Mouse (Mus musculus) neural tube, embryonic 11.5 days (tissue): Measurements from ENCODE around the gene Stab1. TPM values are rescaled to one million over a fixed set of nuclear protein-coding genes. Genes with fewer than 3 reads are reported as not detected.

ENCODE experiments used
- ATAC-seq: fragments of 200-750 bp; cut with Nextera tagmentation; 2 replicates; pipeline ENCODE4 v1.8.0; 2017; ENCODE audit warnings: moderate number of reproducible peaks, mild to moderate bottlenecking, moderate TSS enrichment, moderate library complexity; ENCODE audit not compliant: insufficient read depth, low FRiP score, low TSS enrichment
- DNase-seq: peaks from one replicate; pipeline ENCODE4 v3.0.0-alpha.2; 2015; ENCODE audit warnings: low spot score
- H3K27ac ChIP-seq: fragments of 300-500 bp; sonication (generic); 2 replicates; pipeline ENCODE4 v1.5.1; 2014; ENCODE audit warnings: low read depth, mild to moderate bottlenecking, low read length
- H3K27me3 ChIP-seq: fragments of 300-500 bp; sonication (generic); 2 replicates; pipeline ENCODE4 v1.6.1; 2014; ENCODE audit warnings: mild to moderate bottlenecking, low read length, mixed read lengths; ENCODE audit not compliant: control insufficient read depth, insufficient read depth
- H3K36me3 ChIP-seq: fragments of 300-500 bp; sonication (generic); 2 replicates; pipeline ENCODE4 v1.6.1; 2014; ENCODE audit warnings: mild to moderate bottlenecking, low read length, moderate library complexity, mixed read lengths; ENCODE audit not compliant: control insufficient read depth, insufficient read depth
- H3K4me1 ChIP-seq: fragments of 300-500 bp; sonication (generic); 2 replicates; pipeline ENCODE4 v1.6.1; 2014; ENCODE audit warnings: low read length, mixed read lengths; ENCODE audit not compliant: control insufficient read depth, insufficient read depth
- H3K4me2 ChIP-seq: fragments of 300-500 bp; sonication (generic); 2 replicates; pipeline ENCODE4 v1.6.1; 2014; ENCODE audit warnings: low read depth, mild to moderate bottlenecking, moderate library complexity
- H3K4me3 ChIP-seq: fragments of 300-500 bp; sonication (generic); 2 replicates; pipeline ENCODE4 v1.5.1; 2014; ENCODE audit warnings: low read depth, low read length
- H3K9ac ChIP-seq: fragments of 300-500 bp; sonication (generic); 2 replicates; pipeline ENCODE4 v1.6.1; 2014; ENCODE audit warnings: mild to moderate bottlenecking, low read length
- H3K9me3 ChIP-seq: fragments of 300-500 bp; sonication (generic); 2 replicates; pipeline ENCODE4 v1.6.1; 2016; ENCODE audit warnings: low read length; ENCODE audit not compliant: control insufficient read depth
- WGBS: fragments of 180-500 bp; shearing (Covaris S2); extraction: QIAGEN DNeasy Blood & Tissue Kit; methylation state at CpG from one replicate; pipeline ENCODE4 v1.1.7; 2014; 5-methylcytosine and 5-hydroxymethylcytosine counted together
- polyA plus RNA-seq: library from polyadenylated mRNA; unstranded; fragments of >200 nt; fragmentation: Nextera tagmentation; extraction: Ambion mirVana; gene quantifications from 2 replicates; pipeline ENCODE4 v1.2.1, GENCODE M21; 2014

The Stab1 gene
- polyA plus RNA-seq, 1 experiment from 2014 or later = 18.7 TPM

DNA sequence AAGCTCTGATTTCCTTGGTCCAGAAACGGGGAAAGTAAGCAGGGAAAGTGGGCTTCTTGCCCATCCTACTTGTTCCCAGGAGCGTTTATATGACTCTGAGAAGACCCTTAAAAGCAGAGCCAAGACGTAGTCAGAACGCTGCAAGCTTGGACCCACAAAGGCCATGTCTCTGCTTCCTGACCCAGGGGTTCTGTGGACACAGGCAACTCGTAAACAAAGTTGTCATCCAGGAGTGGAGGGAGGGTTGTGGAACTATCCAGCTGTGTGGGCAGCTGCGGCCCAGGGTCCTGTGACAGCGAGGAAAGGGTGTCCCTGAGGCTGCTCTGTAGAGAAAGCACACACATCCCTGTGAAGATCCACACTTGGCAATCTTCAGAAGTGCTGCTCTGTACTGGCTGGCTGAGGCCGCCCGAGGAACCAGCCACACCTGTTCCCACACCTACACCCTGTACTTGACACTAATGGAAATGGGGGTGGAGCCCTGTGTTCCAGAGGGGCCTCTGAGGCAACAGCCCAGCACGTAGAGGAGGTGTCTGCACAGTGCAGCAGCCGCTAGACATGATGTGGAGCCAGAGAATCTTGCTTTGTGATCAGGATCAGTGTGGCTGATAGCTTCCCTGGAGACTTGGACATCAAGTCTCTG, 35.3 kb downstream of the Stab1 start:
- no peak overlapping the region for H3K9ac ChIP-seq
- 79% methylated on average over 11 of the region's 11 CpGs for WGBS
- H3K4me1 ChIP-seq = peaks cover 18% of the 10 kb centered on the region
- peaks cover 30% of the 10 kb centered on the region for H3K36me3 ChIP-seq
- H3K27ac ChIP-seq = no peak overlapping the region
- H3K9me3 ChIP-seq = no peaks in the 10 kb centered on the region
- H3K27me3 ChIP-seq = no peaks in the 10 kb centered on the region
- H3K4me2 ChIP-seq = no peak overlapping the region
- ATAC-seq (no peak), DNase-seq (no peak)
- H3K4me3 ChIP-seq = no peak overlapping the region

- DNase-seq = no peak
- H3K9me3 ChIP-seq = no peaks in the 10 kb centered on the region
- H3K4me3 ChIP-seq = peak overlapping the region; percentile 95
- peaks cover 24% of the 10 kb centered on the region for H3K36me3 ChIP-seq
- H3K4me1 ChIP-seq = peaks cover 18% of the 10 kb centered on the region
- H3K27me3 ChIP-seq = no peaks in the 10 kb centered on the region
- H3K9ac ChIP-seq = no peak overlapping the region; the same call in 1 of the 2 replicates
- ATAC-seq = no peak
- WGBS = 88% methylated on average over 7 of the region's 7 CpGs
- no peak overlapping the region for H3K27ac ChIP-seq
- H3K4me2 ChIP-seq = peak overlapping the region; percentile 93
These were observed 35.9 kb downstream of the Stab1 start for GRCm38 (mm10) chr14:31132491-31132975.

GRCm38 (mm10) chr14:31132031-31132430, 36.4 kb downstream of the Stab1 start:
- DNase-seq (no peak), ATAC-seq (no peak)
- Histone ChIP-seq H3K27me3 (no peaks in the 10 kb centered on the region), H3K4me1 (peaks cover 22% of the 10 kb centered on the region), H3K9ac (peak overlapping the region; percentile 90), H3K4me2 (peak overlapping the region; percentile 93), H3K9me3 (no peaks in the 10 kb centered on the region), H3K36me3 (peaks cover 21% of the 10 kb centered on the region), H3K4me3 (peak overlapping the region; percentile 95), H3K27ac (no peak overlapping the region)
- WGBS = 8% methylated on average over 6 of the region's 6 CpGs

DNA sequence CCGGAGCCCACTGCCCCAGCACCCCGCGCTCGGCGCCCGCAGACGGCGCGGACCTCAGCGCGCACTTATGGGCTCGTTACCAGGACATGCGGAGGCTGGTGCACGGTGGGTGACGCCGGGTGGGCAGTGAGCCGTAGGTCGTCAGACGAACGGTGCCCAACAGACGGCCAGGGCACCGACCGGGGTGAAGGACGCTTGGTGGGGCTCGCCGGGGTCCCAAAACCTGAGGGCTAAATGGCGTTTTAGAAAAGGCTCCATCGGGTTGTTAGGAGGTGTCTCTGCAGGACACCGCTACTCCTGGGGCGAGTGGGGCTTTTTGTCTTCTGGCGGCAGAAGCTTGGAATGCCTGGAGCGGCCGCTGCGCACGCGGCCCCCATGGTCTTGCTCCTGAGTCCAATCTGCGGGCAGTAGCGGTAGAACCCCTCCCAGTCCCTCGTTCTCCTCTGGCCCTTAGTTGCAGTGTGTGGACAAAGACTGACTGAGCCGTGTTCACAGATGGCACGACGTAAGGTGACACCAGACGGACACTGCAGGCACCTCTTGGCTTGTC, 37.1 kb downstream of the Stab1 start:
- Histone ChIP-seq H3K4me3 (peak overlapping the region; percentile 95), H3K4me1 (peaks cover 22% of the 10 kb centered on the region), H3K9me3 (no peaks in the 10 kb centered on the region), H3K36me3 (peaks cover 14% of the 10 kb centered on the region), H3K27ac (peak overlapping the region; percentile 87; the same call in 1 of the 2 replicates), H3K27me3 (no peaks in the 10 kb centered on the region), H3K4me2 (peak overlapping the region; percentile 93), H3K9ac (peak overlapping the region; percentile 90)
- WGBS = 0% methylated on average over 43 of the region's 43 CpGs
- peak; percentile 16 for ATAC-seq
- peak; percentile 56 for DNase-seq

DNA sequence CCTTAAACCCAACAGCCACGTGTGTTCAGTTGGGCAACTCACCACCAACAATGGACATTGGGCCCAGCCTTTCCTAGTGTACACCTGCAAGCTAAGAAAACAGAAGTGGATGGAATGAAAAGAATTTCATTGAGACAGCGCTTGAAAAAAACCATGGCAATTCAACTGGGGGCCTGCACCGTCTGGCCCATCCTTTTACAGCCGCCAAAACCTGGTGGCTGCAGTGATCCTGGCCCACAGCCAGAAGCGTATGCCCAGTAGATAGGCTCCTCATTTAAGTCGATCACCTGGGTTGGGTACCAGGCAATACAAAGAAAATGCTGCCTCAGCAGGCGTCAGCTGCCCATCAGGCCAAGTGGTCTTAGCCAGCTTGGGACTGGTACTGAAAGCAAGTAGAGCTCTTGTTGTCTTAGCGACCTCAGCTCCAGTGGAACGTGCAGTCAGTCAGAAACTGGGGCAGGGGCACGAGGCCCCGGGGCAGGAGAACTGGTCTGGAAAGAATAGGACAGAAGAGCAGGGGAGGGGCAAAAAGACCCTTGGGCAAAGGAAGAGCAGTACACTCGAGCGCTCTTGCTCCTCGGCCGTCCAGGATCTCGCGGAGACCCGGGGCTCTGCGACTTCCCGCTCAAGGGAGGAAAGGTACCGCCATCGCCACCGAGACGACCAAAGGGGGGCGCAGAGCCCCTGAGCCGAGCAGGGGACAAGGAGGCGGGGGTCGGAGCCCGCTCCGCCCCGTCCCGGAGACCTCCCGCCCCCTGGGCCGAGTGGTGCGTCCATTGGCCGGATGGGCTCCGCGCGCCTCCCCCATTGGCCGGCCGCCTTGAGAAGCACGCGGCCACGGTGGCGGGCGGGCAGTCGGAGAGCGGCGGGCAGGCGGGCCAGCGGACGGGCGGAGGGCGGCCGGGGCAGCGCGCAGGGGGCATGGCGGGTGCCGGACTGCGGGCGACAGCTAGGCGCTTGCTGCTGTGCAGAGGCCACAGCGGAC, 37.9 kb downstream of the Stab1 start, which contains the start of gene Nt5dc2:
TSS of gene Nt5dc2 (plus strand) at position 818 of the 985 bp plus-strand sequence.
- ATAC-seq = peak; percentile 88
- WGBS = 6% methylated on average over 52 of the region's 63 CpGs
- peak; percentile 98 for DNase-seq
- no peaks in the 10 kb centered on the region for H3K27me3 ChIP-seq
- H3K4me1 ChIP-seq = peaks cover 22% of the 10 kb centered on the region
- H3K27ac ChIP-seq = peak within 1 kb of the TSS; percentile 87
- H3K9ac ChIP-seq = peak within 1 kb of the TSS; percentile 90
- H3K4me2 ChIP-seq = peak within 1 kb of the TSS; percentile 93
- H3K9me3 ChIP-seq = no peaks in the 10 kb centered on the region
- peak within 1 kb of the TSS; percentile 95 for H3K4me3 ChIP-seq
- H3K36me3 ChIP-seq = peaks cover 6% of the 10 kb centered on the region

- peaks cover under 1% of the 10 kb centered on the region; the same call in 1 of the 2 replicates for H3K36me3 ChIP-seq
- H3K27me3 ChIP-seq = no peaks in the 10 kb centered on the region
- peak overlapping the region; percentile 36 for H3K4me2 ChIP-seq
- peaks cover 22% of the 10 kb centered on the region for H3K4me1 ChIP-seq
- peak overlapping the region; percentile 87 for H3K27ac ChIP-seq
- DNase-seq = no peak
- H3K9me3 ChIP-seq = no peaks in the 10 kb centered on the region
- no peak for ATAC-seq
- peak overlapping the region; percentile 95 for H3K4me3 ChIP-seq
- WGBS = 71% methylated on average over 15 of the region's 15 CpGs
- peak overlapping the region; percentile 90 for H3K9ac ChIP-seq
These were observed 38.9 kb downstream of the Stab1 start for GRCm38 (mm10) chr14:31129326-31130235.

DNA sequence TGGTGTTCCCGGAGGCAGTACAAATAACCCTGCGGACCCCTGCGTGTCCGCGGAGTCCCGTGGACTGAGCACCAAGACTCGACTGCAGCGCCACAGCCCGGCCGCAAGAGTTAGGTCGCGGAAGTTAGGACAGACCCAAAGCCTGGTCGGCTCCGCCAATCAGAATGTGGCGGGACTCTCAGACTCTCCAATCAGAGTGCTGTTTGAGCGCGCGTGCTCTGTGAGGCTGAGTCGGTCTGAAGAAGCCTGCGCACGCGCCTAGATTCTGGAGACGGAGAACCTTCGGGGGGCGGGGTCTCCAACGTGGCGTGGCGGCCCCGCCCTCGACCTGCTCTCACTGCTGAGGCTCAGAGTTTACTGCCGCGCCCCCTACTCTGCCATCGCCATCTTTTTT, 39.6 kb downstream of the Stab1 start, which contains the start of gene Smim4:
TSS of gene Smim4 (minus strand) at position 131 of the 394 bp plus-strand sequence.
- WGBS = 0% methylated on average over 33 of the region's 33 CpGs
- ATAC-seq = peak; percentile 92
- H3K4me1 ChIP-seq = peaks cover 22% of the 10 kb centered on the region

More for the DNA sequence above, 39.6 kb downstream of the Stab1 start, which contains the start of gene Smim4:
- H3K4me3 ChIP-seq = peak within 1 kb of the TSS; percentile 69
- H3K9me3 ChIP-seq = no peaks in the 10 kb centered on the region
- no peaks in the 10 kb centered on the region; the same call in 1 of the 2 replicates for H3K36me3 ChIP-seq
- H3K4me2 ChIP-seq = peak within 1 kb of the TSS; percentile 80
- H3K27ac ChIP-seq = peak within 1 kb of the TSS; percentile 63
- no peaks in the 10 kb centered on the region for H3K27me3 ChIP-seq
- peak; percentile 100 for DNase-seq
- peak within 1 kb of the TSS; percentile 72 for H3K9ac ChIP-seq
